8 mouse cellular contexts compared by ENCODE assay signal in the genomic region with DNA sequence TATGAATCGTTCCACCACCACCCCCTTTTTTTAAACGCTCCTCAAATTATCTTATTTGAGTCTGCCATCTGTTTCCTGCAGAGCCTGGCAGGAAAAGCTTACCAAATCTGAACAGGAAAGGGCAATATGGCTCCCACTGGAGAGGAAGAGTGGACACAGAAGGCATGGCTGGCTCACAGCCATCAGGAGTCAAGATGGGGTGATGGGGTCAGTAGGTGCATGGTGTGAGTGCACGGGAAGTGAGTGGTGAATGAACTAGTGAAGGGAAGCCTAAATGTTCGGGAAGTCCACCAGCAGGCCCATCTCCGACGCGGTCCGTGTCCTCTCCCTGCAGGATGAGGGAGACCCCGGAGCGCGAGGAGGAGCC. TPM values are rescaled to one million over a fixed set of nuclear protein-coding genes. Genes with fewer than 3 reads are reported as not detected.
DNase-seq lines count a peak whose midpoint lies in the region; ATAC-seq and TF ChIP-seq lines count a peak whose summit lies in the region.

No protein-coding gene starts in this region.

- ATAC-seq in erythroblast, adult 5-6 weeks (replicated peaks; ENCODE audit: low FRiP score, poor library complexity, severe bottlenecking), result no peak
- no peak for ATAC-seq in forebrain, embryonic 13.5 days
- ATAC-seq in intestine, embryonic 14.5 days (replicated peaks; ENCODE audit: low FRiP score, low TSS enrichment, low read depth), result no peak; the same call in 1 of the 2 replicates
- peak; percentile 18; the same call in 1 of the 2 replicates for ATAC-seq in liver, embryonic 14.5 days (ENCODE audit: insufficient read depth)
- no peak for ATAC-seq in neural tube, embryonic 11.5 days (ENCODE audit: insufficient read depth, low FRiP score, low TSS enrichment)
- no peak for ATAC-seq in inflammation-experienced regulatory T-cells, adult 6 months

- H3K36me3 ChIP-seq in erythroblast, embryonic 14.5 days (ENCODE audit: control insufficient read depth), result peaks cover 11% of the 10 kb centered on the region
- peaks cover 17% of the 10 kb centered on the region for H3K36me3 ChIP-seq in forebrain, embryonic 13.5 days (ENCODE audit: poor library complexity, severe bottlenecking)
- peaks cover 5% of the 10 kb centered on the region for H3K36me3 ChIP-seq in intestine, embryonic 14.5 days (ENCODE audit: control insufficient read depth, insufficient read depth, low read length)
- H3K36me3 ChIP-seq in liver, embryonic 14.5 days (replicated peaks; ENCODE audit: control insufficient read depth, insufficient read depth, low read depth), result no peaks in the 10 kb centered on the region; the same call in 1 of the 2 replicates
- H3K36me3 ChIP-seq in neural tube, embryonic 11.5 days (ENCODE audit: control insufficient read depth, insufficient read depth, low read length), result no peaks in the 10 kb centered on the region

- no peak for TF ChIP-seq POLR2A in bone marrow macrophage, adult 2 months (IDR thresholded peaks at IDR 0.05; ENCODE audit: borderline replicate concordance, low read depth, low read length)

- peak overlapping the region; percentile 73 for H3K9ac ChIP-seq in forebrain, embryonic 13.5 days
- peak overlapping the region; percentile 66 for H3K9ac ChIP-seq in intestine, embryonic 14.5 days (ENCODE audit: low read length)
- no peak overlapping the region for H3K9ac ChIP-seq in liver, embryonic 14.5 days (replicated peaks)
- peak overlapping the region; percentile 76 for H3K9ac ChIP-seq in neural tube, embryonic 11.5 days (ENCODE audit: low read length)

- DNase-seq in intestine, embryonic 14.5 days (ENCODE audit: low spot score), result no peak
- DNase-seq in liver, embryonic 14.5 days (ENCODE audit: low read depth in 3 of 3, low spot score in 3 of 3), result no peak
- no peak for DNase-seq in neural tube, embryonic 11.5 days (ENCODE audit: low spot score)

- H3K27ac ChIP-seq in bone marrow macrophage, adult 2 months (ENCODE audit: insufficient read depth, low read depth, low read length), result peak overlapping the region; percentile 82
- peak overlapping the region; percentile 86 for H3K27ac ChIP-seq in forebrain, embryonic 13.5 days
- H3K27ac ChIP-seq in intestine, embryonic 14.5 days (ENCODE audit: low read depth), result peak overlapping the region; percentile 91
- H3K27ac ChIP-seq in liver, embryonic 14.5 days, result no peak overlapping the region
- peak overlapping the region; percentile 83 for H3K27ac ChIP-seq in neural tube, embryonic 11.5 days (ENCODE audit: low read depth, low read length)

- peaks cover 14% of the 10 kb centered on the region for H3K4me1 ChIP-seq in erythroblast, embryonic 14.5 days (ENCODE audit: control insufficient read depth)
- H3K4me1 ChIP-seq in bone marrow macrophage, adult 2 months (ENCODE audit: control insufficient read depth, insufficient read depth, low read length), result peaks cover 37% of the 10 kb centered on the region
- peaks cover 40% of the 10 kb centered on the region for H3K4me1 ChIP-seq in forebrain, embryonic 13.5 days
- H3K4me1 ChIP-seq in intestine, embryonic 14.5 days (replicated peaks; ENCODE audit: control insufficient read depth, insufficient read depth, low read length), result peaks cover 14% of the 10 kb centered on the region
- H3K4me1 ChIP-seq in liver, embryonic 14.5 days (replicated peaks; ENCODE audit: control insufficient read depth in 2 of 2, insufficient read depth in 2 of 2, low read length in 1 of 2), result 0 out of 4 replicates have a peak, but pooled peaks cover 0 to 7% of the 10 kb centered on the region in 2 experiments
- H3K4me1 ChIP-seq in neural tube, embryonic 11.5 days (ENCODE audit: control insufficient read depth, insufficient read depth, low read length), result peaks cover 37% of the 10 kb centered on the region

- no peak; the same call in 1 of the 2 replicates for TF ChIP-seq EP300 in liver, embryonic 14.5 days (IDR thresholded peaks at IDR 0.05; ENCODE audit: low read depth)

- 28% methylated on average over 11 of the region's 11 CpGs for WGBS in forebrain, embryonic 13.5 days
- 20% methylated on average over 7 of the region's 11 CpGs for WGBS in intestine, embryonic 14.5 days
- WGBS in liver, embryonic 14.5 days (ENCODE audit: insufficient replicate concordance), result 7% methylated on average over 9 of the region's 11 CpGs
- 20% methylated on average over 11 of the region's 11 CpGs for WGBS in neural tube, embryonic 11.5 days

- H3K4me2 ChIP-seq in forebrain, embryonic 13.5 days, result peak overlapping the region; percentile 75
- peak overlapping the region; percentile 67 for H3K4me2 ChIP-seq in intestine, embryonic 14.5 days (ENCODE audit: low read length)
- peak overlapping the region; percentile 66 for H3K4me2 ChIP-seq in liver, embryonic 14.5 days (ENCODE audit: low read depth)
- peak overlapping the region; percentile 69 for H3K4me2 ChIP-seq in neural tube, embryonic 11.5 days (ENCODE audit: low read depth)

- H3K27me3 ChIP-seq in erythroblast, embryonic 14.5 days (ENCODE audit: control insufficient read depth), result peaks cover 66% of the 10 kb centered on the region
- H3K27me3 ChIP-seq in forebrain, embryonic 13.5 days, result peaks cover 17% of the 10 kb centered on the region; the same call in 1 of the 2 replicates
- H3K27me3 ChIP-seq in intestine, embryonic 14.5 days (replicated peaks; ENCODE audit: control insufficient read depth, insufficient read depth, low read length), result no peaks in the 10 kb centered on the region
- peaks cover 33% of the 10 kb centered on the region for H3K27me3 ChIP-seq in liver, embryonic 14.5 days (ENCODE audit: control insufficient read depth, insufficient read depth, low read length)
- H3K27me3 ChIP-seq in neural tube, embryonic 11.5 days (ENCODE audit: control insufficient read depth, insufficient read depth, low read length), result peaks cover 5% of the 10 kb centered on the region; the same call in 1 of the 2 replicates

- peaks cover 10% of the 10 kb centered on the region; the same call in 1 of the 2 replicates for H3K9me3 ChIP-seq in erythroblast, embryonic 14.5 days (ENCODE audit: control insufficient read depth, low read length)
- no peaks in the 10 kb centered on the region for H3K9me3 ChIP-seq in forebrain, embryonic 13.5 days (replicated peaks)
- no peaks in the 10 kb centered on the region for H3K9me3 ChIP-seq in intestine, embryonic 14.5 days (ENCODE audit: control insufficient read depth, low read length)
- H3K9me3 ChIP-seq in liver, embryonic 14.5 days (ENCODE audit: control insufficient read depth, low read length), result no peaks in the 10 kb centered on the region
- no peaks in the 10 kb centered on the region for H3K9me3 ChIP-seq in neural tube, embryonic 11.5 days (ENCODE audit: control insufficient read depth, low read length)

- H3K4me3 ChIP-seq in erythroblast, embryonic 14.5 days (replicated peaks), result peak overlapping the region; percentile 55
- H3K4me3 ChIP-seq in bone marrow macrophage, adult 2 months (ENCODE audit: insufficient read depth, low read length), result peak overlapping the region; percentile 65
- H3K4me3 ChIP-seq in forebrain, embryonic 13.5 days, result peak overlapping the region; percentile 50
- peak overlapping the region; percentile 46 for H3K4me3 ChIP-seq in intestine, embryonic 14.5 days (ENCODE audit: low read depth, low read length)
- H3K4me3 ChIP-seq in liver, embryonic 14.5 days (ENCODE audit: insufficient read depth in 1 of 2, low read depth in 2 of 2, low read length in 2 of 2), result peak overlapping the region; percentile 18 to 55
- H3K4me3 ChIP-seq in neural tube, embryonic 11.5 days (ENCODE audit: low read depth, low read length), result peak overlapping the region; percentile 39

- TF ChIP-seq CTCF in bone marrow macrophage, adult 2 months (IDR thresholded peaks at IDR 0.05; ENCODE audit: low read depth, low read length), result no peak
- no peak for TF ChIP-seq CTCF in liver, embryonic 14.5 days (IDR thresholded peaks at IDR 0.05; ENCODE audit: low read depth)

RNA-seq across cellular contexts. Expression of a gene that starts 2.1 kb away (rescaled TPM):
- not detected in 2 replicates for polyA plus RNA-seq in erythroblast, embryonic 14.5 days (2012)
- total RNA-seq in erythroblast, adult 5-6 weeks (2015; ENCODE audit: low replicate concordance), result 1.9 TPM in 1 of 2 replicates, not detected in the other
- total RNA-seq in erythroblast, adult 5-6 weeks (2017; ENCODE audit: low replicate concordance), result not detected in 2 replicates
- 0.63 TPM in 1 of 2 replicates, not detected in the other for polyA plus RNA-seq in bone marrow macrophage, adult 2 months (2012; ENCODE audit: insufficient read depth, insufficient read length, missing spikeins)
- 2.3 and 2.5 TPM in 2 replicates for polyA plus RNA-seq in forebrain, embryonic 13.5 days (2015; fragmentation: Nextera tagmentation; extraction: Ambion mirVana)
- polyA plus RNA-seq in intestine, embryonic 14.5 days (2014; fragmentation: Nextera tagmentation; extraction: Ambion mirVana), result 0.59 and 1.0 TPM in 2 replicates
- 0.09 and 0.12 TPM in 2 replicates for polyA plus RNA-seq in liver, embryonic 14.5 days (2012; rRNA removed)
- polyA plus RNA-seq in liver, embryonic 14.5 days (2014; fragmentation: Nextera tagmentation; extraction: Ambion mirVana), result 0.09 and 0.38 TPM in 2 replicates
- polyA plus RNA-seq in neural tube, embryonic 11.5 days (2014; fragmentation: Nextera tagmentation; extraction: Ambion mirVana), result 25.8 and 31.4 TPM in 2 replicates
- polyA plus RNA-seq in inflammation-experienced regulatory T-cells, adult 6 months (2017; shearing (Covaris generic)), result under 1 TPM in 1 of 3 experiments, not detected in 2; 0.52 TPM

RNA-seq across cellular contexts. Expression of a gene that starts 15.6 kb away (rescaled TPM):
- 40.9 and 83.1 TPM in 2 replicates for polyA plus RNA-seq in erythroblast, embryonic 14.5 days (2012)
- total RNA-seq in erythroblast, adult 5-6 weeks (2015; ENCODE audit: low replicate concordance), result 292 and 308 TPM in 2 replicates
- 237 and 436 TPM in 2 replicates for total RNA-seq in erythroblast, adult 5-6 weeks (2017; ENCODE audit: low replicate concordance)
- polyA plus RNA-seq in bone marrow macrophage, adult 2 months (2012; ENCODE audit: insufficient read depth, insufficient read length, missing spikeins), result 1,023 and 1,161 TPM in 2 replicates
- polyA plus RNA-seq in forebrain, embryonic 13.5 days (2015; fragmentation: Nextera tagmentation; extraction: Ambion mirVana), result 638 and 696 TPM in 2 replicates
- 963 and 1,042 TPM in 2 replicates for polyA plus RNA-seq in intestine, embryonic 14.5 days (2014; fragmentation: Nextera tagmentation; extraction: Ambion mirVana)
- 697 and 811 TPM in 2 replicates for polyA plus RNA-seq in liver, embryonic 14.5 days (2012; rRNA removed)
- 661 and 668 TPM in 2 replicates for polyA plus RNA-seq in liver, embryonic 14.5 days (2014; fragmentation: Nextera tagmentation; extraction: Ambion mirVana)
- 687 and 719 TPM in 2 replicates for polyA plus RNA-seq in neural tube, embryonic 11.5 days (2014; fragmentation: Nextera tagmentation; extraction: Ambion mirVana)
- 1,000 to 10,000 TPM; 2,539 to 3,992 (median 2,708) TPM for polyA plus RNA-seq in inflammation-experienced regulatory T-cells, adult 6 months (2017; shearing (Covaris generic))
